Mouse (Mus musculus) kidney, postnatal 14 days (tissue): ENCODE results near the gene Gm867.

ENCODE experiments used
- DNase-seq: peaks from one replicate; pipeline ENCODE4 v3.0.0; 2022; ENCODE audit warnings: mixed read lengths

Gm867 gene

GRCm38 (mm10) chr10:75935680-75936541 lies 4.6 kb downstream of the Gm867 start, which contains the start of gene Mmp11:
Gene Mmp11 (minus strand): TSS chr10:75936496.
- DNase-seq = peak; percentile 94

DNA sequence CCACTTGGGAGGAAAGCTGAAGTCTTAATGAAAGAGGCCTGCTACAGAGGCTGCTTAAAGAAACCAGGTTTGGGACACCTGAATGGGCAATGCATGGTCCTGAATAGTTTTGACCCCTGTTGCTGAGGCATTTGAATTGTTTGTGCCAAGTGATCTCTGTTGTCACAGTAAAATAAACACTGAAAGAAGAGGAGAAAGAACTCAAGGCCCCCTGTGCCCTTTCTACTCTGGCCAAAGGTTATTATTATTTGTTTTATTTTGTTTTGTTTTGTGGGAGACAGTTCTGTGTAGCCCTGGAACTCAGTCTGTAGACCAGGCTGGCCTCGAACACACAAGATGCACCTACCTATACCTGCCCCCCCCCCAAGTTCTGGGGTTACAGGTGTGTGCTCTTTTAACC lies 5.5 kb downstream of the Gm867 start:
- no peak for DNase-seq

DNA sequence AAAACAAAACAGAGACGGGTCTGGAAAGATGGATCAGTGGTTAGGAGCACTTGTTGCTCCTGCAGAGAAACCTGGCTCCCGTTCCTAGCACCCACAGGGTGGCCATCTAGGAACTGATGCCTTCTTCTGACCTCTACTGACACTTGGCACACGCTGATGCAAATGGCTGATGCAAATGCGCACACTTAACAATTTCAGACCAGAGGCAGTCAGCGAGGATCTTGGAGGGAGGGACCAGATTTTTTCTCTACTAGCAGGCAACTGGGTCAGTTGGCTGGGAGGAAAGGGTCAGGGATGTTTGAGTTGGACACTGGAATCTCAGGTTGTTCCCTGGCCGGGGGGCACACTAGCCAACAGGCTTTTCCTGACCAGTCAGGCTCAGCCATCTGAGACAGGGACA lies 7.6 kb downstream of the Gm867 start, which contains the start of gene Chchd10:
Gene Chchd10, plus strand, starts transcription at position 240 of the 400 bp plus-strand sequence.
- no peak for DNase-seq

DNA sequence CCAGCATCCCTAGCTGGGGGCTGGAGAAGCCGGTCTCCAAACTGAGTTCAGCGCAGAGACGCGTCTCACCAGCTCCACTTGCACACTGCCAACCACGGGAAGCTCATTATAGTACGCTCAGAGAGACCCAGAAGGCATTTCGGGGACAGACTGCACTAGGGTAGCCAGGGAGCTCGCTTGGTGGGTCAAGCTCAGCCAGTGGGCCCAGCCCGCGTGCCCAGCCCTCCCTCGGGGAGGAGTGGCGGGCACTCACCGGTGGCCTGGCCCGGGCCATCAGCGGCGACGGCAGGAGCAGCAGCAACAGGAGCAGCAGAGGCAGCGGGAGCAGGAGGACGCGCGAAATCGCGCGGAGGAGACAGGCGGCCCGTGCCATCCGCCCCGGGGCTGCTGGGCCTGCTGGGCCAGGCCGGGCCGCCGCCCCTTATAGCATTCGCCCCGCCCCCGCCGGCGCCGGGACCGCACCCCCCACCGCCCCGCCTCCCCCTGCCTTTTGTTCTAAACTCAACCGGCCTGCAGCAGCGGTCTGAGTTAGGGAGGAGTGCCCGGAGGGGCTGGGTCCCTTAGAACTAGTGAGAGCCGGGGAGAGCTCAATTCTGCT lies 8.3 kb downstream of the Gm867 start:
- DNase-seq = peak; percentile 84

- DNase-seq = no peak
Measured at GRCm38 (mm10) chr10:75931311-75931710, 9.2 kb downstream of the Gm867 start.

DNA sequence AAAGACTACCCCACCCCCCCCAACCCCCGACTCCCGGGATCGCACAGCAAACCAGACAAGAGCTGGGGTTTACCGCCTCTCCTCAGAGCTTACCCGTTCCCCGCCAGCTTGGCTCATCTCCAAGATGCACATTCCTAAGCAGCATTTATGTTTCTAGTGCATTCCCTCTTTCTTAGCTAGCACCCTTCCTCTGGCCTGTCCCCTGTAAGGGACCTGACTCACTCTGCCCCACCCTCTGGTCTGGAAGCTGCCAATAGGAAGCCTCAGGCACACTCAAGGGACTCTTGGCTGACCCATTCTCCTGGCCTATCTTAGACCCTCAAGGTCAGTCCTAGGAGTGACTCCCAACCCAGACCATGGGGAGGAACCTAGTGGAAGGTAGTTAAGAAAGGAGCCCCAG lies 10.2 kb downstream of the Gm867 start:
- peak; percentile 60 for DNase-seq

GRCm38 (mm10) chr10:75926396-75926795 lies 14.1 kb downstream of the Gm867 start:
- no peak for DNase-seq

- DNase-seq = no peak
Measured at GRCm38 (mm10) chr10:75924324-75924723, 16.1 kb downstream of the Gm867 start.

- DNase-seq = peak; percentile 47
Measured at GRCm38 (mm10) chr10:75921726-75922560, 18.5 kb downstream of the Gm867 start.

DNA sequence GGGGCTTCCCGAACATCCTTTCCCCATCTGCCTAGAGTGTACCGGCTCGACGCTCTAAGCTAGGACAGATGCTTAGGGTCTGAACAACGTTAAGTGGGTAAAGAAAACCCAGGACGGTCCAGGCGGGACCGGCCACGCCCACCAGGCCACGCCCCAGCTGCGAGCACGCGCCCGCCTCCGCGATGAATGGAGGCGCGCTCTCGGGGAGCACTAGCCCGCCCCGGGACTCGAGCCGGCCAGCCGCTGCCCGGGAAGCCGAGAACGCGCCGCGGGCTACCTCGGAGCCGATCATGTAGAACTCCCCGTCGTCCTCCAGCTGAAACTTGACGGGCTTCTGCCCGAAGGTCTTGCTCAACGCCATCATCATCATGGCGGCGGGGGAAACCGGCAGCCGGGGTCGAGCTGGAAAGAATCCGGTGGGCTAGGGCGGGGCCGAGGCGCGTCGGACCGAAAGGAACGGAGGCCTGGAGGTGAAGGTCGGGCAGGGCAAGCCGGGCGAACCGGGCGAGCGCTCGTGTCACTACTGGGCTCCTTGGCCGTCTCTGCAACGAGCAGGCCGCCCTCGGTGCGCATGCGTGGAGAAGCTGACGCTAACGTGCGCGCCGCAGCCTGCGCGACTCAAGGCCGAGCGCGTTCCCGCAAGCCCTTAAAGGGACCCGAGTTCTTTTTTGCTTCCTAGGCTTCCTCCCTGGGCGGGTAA lies 19.3 kb downstream of the Gm867 start, which contains the start of gene Smarcb1:
Gene Smarcb1, minus strand, starts transcription at position 592 of the 700 bp plus-strand sequence.
- peak; percentile 97 for DNase-seq

DNA sequence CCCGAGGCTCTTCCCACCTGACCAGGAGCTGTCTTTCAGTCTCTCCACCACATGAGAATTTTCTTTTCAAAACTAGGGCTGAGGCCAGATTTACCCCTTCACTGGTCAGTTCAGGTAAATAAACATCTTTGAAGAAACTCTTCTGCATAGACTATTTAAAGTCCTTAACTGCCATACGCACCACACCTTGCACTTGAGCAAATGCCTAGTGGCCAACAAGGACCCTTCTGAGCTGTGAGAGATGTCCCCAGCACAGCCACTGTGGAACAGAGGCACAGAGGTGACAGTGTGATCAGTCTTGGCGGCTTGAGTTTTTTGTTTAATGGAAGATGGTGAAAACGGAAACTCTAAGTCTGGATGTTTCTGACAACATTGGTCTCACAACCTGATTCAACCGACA lies 21.4 kb downstream of the Gm867 start:
- DNase-seq = no peak

- DNase-seq = no peak
Measured at GRCm38 (mm10) chr10:75916840-75917239, 23.6 kb downstream of the Gm867 start.

- no peak for DNase-seq
Measured at GRCm38 (mm10) chr10:75915557-75915956, 24.9 kb downstream of the Gm867 start.

DNA sequence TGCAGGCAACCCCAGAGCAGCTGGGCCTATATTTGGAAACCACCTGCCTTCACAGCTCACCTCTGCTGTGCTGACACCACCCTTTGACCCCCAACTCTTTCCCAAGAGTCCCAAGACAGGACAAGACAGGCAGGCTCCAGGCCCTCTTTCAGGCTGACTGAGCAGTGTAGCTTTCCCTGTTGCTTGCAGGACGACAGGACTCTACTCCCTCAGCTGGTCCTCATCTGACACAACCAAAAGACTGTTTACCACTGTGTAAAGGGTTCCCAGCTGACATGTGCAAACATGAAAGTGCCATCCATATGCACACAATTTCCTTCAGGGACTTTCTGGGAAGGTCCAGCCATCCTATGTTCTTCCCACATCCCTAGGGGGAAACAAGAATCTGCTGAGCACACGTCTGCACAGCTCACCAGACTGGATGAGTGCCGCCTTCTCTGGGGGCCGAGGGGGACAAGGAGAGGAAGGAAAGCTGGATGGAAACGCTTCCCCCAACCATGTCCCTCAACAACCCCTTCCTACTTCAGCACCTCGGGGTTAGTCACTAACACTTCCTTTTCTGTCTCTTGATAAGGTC lies 27.4 kb downstream of the Gm867 start:
- DNase-seq = no peak

GRCm38 (mm10) chr10:75910698-75911097 lies 29.8 kb downstream of the Gm867 start:
- DNase-seq = peak; percentile 37

DNA sequence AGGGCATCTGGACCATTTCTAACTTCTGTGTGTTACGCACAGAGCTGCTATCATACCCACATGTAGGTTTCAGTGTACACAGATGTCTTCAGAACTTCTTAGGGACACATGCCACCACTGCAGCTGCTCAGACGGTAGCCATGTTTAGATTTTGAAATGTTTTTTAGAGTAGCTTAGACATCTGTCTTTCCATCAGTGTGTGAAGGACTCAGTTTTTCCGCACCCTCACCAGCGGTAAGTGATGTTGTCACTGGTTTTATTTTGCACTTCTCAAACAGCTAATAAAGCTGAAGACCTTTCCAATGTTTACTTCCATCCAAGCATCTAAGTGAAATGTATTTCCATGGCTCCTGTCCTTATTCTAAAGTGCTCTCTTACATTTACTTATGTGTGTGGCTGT lies 33.6 kb downstream of the Gm867 start:
- no peak for DNase-seq

DNA sequence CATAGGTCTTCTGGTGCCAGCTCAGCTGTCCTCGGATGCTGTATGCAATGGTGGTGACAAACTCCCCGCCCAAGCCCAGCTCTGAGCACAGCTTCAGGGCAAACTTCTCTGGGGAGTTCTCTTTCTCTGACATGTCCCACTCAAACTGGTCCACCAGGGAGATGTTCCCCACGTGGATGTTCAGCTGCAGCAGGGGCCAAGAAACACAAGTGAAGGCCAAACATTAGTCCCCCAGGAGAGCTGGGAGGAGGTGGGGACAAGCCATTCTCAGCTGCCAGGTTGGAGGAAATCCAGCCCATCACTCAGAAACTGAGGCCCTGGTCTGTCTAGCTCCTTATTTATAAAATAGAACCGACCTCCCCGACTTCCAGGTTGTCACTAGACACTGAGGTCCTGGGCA lies 36.1 kb downstream of the Gm867 start:
- no peak for DNase-seq

GRCm38 (mm10) chr10:75898846-75899245 lies 41.6 kb downstream of the Gm867 start:
- DNase-seq = peak; percentile 69

GRCm38 (mm10) chr10:75898039-75898564 lies 42.4 kb downstream of the Gm867 start:
- no peak for DNase-seq

- DNase-seq = peak; percentile 85
Measured at GRCm38 (mm10) chr10:75897373-75897772, 43.1 kb downstream of the Gm867 start.

GRCm38 (mm10) chr10:75896208-75896607 lies 44.3 kb downstream of the Gm867 start:
- no peak for DNase-seq

DNA sequence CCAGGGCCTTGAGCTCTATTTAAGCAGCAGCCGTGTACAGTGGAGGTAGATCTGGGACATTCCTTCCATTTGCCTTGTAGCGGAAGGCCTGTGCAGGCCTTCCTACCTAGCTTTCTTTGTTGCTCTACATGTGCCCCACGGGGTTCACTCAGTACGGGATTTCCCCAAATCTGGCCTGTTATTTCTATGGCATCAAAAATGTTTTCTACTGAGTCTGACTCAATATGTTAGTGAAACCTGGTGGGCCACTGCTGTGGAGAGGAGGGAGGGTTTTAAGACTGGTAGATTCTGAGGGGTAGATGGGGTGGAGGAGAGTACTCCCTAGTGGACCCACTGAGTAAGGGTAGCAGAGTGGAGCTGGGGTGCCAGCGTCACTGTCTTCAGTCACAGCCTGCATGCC lies 44.7 kb downstream of the Gm867 start:
- DNase-seq = no peak
